Mouse (Mus musculus) lung, postnatal 10 days (tissue): ENCODE data around the gene Sel1l3.
A peak's percentile ranks its signal among the peaks of the same experiment; 100 is the strongest.

Source experiments
- DNase-seq: peaks from one replicate; pipeline ENCODE4 v3.0.0; 2021

The Sel1l3 gene

GRCm38 (mm10) chr5:53212782-53213710 is 681 bp downstream of the Sel1l3 start:
- peak; percentile 32 for DNase-seq

GRCm38 (mm10) chr5:53212087-53212781 is 1.5 kb downstream of the Sel1l3 start:
- no peak for DNase-seq

GRCm38 (mm10) chr5:53211241-53211640 is 2.5 kb downstream of the Sel1l3 start:
- DNase-seq, result no peak

DNA sequence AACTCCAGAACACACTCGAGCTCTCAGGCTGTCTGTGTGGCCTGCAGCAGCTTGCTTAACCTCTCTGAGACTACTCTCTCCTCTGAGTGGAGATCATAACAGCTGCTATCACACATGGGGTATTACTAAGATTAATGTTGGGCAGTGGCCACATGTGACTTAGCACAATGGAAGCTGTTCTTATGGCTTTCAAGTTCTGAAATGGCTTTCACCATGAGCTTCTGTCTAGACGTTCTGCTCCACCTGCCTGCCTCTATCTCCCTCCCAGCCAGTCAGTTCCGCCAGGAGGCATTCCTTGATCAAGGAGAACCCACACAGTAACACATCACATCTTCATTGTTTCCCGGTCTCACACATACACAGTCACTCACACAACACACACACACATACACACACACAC is 3.2 kb downstream of the Sel1l3 start:
- no peak for DNase-seq

DNA sequence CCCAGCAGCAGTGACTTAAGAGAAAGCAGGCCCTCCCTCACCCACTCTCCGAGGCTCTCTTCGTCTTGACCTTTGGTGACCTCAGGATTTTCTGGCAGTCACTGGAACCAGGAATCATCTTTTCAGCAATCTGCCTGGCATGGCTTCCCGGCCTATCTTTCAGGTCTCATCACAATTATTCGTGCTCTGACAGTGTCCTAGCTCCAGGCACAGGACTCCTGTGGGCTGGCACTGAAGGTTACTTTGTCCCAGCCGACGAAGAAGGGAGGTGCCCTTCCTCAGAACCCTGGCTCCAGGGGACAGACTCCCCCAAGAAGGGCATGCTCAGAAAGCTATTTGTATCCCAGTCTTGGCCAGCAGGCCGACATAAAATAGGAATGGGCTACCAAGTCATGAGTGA is 4.0 kb downstream of the Sel1l3 start:
- no peak for DNase-seq

DNA sequence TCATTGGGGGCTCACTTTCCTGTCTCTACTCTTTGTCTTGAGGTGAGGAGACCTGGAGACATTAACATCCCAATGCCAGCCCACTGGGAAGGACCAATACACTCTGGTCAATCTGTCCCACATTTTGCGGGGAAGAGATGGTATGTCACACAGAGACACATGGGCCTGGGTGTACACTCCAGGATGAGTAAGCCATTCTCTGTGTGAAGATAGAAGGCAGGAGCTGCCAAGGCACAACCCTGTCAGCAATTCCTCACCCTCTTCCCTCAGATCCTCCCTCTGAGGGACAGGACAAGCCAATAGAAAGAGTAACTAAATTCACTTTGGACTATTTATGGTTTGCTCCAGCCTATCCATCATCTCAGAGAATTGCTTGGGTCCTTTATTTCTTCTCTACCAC is 5.0 kb downstream of the Sel1l3 start:
- no peak for DNase-seq

DNA sequence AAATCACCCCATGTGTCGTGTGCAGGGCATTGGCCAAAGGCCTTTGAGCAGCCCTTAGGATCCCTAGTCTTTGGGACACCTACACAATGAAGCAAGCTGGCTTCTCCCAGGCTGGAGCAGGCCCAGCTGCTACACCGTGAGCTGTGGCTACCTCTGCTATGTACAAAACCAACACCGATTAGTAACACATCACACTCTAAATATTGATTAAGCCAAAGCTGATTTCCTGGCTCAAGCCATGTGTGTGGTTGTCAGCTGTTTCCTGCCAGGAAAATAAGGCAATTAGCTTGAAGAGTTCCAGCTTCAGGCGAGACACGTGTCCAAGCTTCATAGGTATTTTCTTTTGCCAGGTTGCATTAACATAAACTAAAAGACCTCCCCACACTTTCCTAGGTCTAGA is 7.2 kb downstream of the Sel1l3 start:
- DNase-seq, result no peak

DNA sequence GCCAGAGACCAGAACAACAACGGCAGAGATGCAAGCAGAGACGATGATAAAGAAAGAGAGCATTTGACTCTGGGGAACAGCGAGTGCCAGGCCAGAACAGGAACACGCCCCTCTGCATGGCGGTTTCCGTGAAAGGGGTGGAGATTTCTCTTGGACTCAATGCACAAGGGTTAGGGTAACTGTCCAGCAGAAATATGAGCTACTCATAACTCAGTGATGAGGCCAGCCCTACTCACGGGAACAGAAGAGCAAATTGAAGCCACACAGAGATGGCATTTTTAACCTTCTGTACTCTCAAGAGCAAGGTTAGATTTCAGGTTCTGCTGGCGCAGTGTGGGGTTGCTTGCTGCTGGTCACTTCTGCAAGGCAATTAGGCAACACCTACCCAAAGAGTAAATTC is 11.0 kb downstream of the Sel1l3 start:
- no peak for DNase-seq

GRCm38 (mm10) chr5:53200825-53201224 is 12.9 kb downstream of the Sel1l3 start:
- no peak for DNase-seq

GRCm38 (mm10) chr5:53198408-53198807 is 15.3 kb downstream of the Sel1l3 start:
- DNase-seq, result no peak

DNA sequence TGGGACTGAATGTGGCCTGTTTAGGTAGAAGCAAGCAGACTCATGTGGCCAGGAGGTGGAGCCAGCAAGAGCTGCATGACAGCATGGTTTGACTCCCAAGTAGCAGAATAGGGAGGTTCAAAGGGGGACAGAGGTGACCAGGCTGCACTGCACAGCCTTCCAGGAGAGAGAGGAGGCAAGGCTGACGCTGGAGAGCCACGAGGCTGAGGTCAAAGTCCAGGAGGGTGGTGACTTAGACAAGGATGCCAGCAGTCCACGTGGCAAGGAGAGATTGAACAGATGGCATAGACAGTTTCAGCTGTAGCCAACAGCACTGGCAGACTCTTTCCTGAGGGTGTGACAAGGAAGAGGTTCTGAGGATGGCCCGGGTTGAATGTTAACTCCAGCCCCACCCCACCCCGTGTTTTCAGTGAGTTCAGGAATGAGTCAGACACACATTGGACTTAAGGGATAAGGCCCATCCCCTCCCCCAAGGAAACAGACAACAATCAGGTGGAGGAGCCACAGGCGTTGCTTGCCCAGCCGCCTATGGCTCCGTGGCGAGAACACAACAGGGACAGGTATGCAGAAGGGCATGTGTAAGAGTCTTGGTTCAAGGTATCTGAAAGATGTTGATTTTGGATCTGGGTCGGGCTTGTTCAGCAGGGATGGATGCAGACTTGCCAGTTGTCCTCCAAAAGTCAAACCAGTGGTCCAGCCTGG is 17.2 kb downstream of the Sel1l3 start:
- no peak for DNase-seq

DNA sequence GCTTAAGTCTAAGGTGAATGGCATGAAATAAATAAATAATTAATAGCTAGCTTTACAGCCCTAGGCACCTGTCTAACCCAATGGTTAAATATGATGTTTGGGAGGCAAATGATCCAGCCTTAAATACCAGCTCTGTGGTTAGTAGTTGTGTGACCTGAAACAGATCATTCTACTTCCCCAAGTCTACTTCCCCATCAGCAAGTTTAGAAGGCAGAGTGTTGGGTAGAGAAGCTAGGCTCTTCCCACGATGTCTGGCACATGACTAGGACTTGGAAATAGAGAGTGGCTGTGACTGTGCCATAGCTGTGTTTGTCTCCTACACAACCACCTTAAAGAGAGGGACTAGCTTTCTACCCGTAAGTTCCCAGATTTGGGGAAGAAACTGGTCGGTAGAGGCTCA is 18.9 kb downstream of the Sel1l3 start:
- DNase-seq, result no peak

DNA sequence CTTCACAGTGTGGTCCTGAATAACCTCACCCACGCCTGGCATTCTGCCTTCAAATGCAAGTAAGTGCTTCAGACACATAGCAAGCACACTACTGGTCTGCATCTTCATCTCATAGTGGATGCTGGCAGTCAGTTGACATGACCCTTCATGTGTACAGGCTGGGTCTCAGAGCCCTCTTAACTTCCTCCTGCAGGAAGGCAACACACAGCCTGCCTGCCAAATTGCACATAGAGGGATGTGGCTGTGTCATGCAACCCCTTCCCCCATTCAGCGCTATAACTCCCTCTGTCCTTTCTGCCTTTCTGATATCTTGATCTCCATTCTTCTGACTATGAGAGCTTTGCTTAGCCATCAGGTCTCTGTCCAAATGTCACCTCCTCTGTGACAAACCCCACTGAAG is 19.3 kb downstream of the Sel1l3 start:
- DNase-seq, result no peak

- no peak for DNase-seq
Measured at GRCm38 (mm10) chr5:53193092-53194030, 20.4 kb downstream of the Sel1l3 start.

- no peak for DNase-seq
Measured at GRCm38 (mm10) chr5:53188608-53189007, 25.1 kb downstream of the Sel1l3 start.

DNA sequence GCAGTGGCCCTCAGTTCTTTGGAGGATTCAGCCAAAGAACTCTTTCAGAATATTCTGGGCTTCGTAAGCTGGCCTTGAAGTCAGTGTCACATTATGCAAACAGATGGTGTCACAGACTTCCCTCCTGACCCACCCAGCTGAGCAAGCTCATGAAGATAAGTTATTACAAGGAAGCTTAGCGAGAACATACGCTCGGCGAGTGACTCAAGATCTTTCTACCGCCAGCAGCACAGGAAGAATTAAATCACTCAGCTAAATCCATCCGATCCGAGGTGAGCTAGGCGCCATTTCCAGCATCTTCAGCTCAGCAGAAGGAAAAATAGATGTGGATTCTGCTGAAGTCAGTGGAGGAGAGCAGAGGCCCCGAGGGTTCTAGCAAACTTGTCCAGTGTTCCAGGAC is 26.5 kb downstream of the Sel1l3 start:
- no peak for DNase-seq

DNA sequence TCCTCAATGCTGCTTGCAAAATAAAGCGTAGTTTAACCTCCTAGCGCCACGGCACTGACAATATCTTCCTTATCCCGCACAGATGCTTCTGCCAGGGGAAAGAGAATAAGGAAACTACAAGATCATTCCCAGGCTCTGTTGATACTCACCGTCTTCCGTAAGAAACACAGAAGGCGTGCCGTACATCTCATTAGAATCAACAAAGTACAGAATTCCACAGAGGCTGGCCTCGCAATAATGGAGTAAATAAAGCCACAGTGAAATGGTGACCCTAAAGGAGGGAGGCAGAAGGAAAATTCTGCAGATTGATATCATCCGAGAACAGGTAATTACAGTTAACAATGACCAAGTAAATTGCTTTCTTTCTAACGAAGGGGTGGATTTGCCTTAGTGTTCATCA is 27.9 kb downstream of the Sel1l3 start:
- no peak for DNase-seq

DNA sequence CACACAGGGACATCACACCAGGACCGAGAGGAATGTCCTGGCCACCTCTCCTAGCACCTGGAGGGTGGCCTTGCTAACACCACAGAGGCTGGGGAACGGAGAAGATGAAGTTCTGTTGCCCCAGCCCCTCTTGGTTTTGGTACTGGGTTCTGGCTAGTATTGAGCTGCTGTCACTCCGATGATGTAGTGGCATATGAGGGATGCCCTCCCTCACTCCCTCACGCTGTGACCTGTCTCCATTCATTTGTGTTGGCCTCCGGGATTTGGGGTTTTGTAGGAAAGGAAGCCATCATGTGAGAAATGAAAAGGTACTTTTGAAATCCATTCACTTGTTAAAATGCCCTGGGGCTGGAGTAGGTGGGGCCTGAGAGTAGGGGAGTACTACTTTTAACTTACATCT is 33.8 kb downstream of the Sel1l3 start:
- no peak for DNase-seq

DNA sequence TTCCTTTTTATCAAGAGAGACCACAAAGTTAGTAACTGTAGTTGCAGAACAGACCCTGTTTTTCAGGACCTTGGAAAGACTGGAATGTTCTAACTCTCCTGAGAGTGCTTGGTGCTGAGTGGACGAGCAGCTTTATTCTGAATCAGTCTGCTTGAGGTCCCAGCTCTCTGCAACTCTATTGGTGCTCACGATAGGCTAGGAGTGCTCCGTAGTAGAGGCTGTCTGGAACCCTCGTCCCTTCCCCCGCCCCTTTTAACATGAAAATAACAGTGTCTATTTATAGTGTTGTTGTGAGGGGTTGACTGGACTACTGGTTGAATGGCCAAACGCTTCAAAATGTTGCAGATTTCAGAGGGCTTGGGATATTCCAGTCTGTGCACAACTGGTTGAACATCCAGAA is 37.0 kb downstream of the Sel1l3 start:
- DNase-seq, result no peak

GRCm38 (mm10) chr5:53176075-53176474 is 37.7 kb downstream of the Sel1l3 start:
- no peak for DNase-seq

- DNase-seq, result no peak
Measured at GRCm38 (mm10) chr5:53175195-53175594, 38.5 kb downstream of the Sel1l3 start.

DNA sequence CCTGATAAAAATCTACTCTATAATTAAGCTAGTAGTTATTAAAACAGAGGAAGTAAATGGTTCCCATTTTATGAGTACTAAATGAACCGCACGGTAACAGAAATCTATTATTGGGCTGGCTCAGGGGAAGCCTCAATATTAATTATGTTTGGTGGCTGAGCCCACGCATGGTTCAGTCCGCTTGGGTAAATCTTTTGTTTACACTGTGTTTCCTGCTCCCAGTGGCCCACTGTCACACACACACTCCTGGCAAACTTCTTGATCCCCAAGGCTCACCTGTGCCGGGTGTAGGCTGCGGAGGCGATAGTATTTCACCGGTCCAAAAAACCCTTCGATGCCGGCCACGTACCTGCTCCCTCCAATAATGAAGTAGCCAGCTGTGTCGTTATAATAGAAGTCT is 39.3 kb downstream of the Sel1l3 start:
- no peak for DNase-seq

DNA sequence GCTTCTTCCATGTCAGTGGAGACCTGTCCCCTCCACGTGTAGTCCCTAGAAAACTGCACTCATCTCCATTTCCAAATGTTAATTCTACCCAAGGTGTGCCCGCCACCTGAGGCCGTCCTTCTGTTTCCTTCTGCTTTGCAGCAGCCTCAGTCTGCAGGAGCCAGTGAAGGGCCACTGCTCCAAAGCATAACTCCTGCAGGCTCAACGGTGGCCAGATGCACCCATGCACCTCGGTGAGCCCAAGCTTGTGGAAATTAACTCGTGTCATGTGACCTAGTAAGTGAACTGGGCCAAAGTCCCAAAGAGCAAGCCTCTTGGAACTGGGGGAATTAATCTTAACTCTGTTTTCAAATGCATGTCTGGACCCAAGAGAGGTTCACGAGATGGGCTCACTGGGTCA is 40.8 kb downstream of the Sel1l3 start:
- no peak for DNase-seq
